Comparison of ENCODE assay signal across 26 mouse cellular contexts in genomic region chr12:103556856-103557255, GRCm38 (mm10). TPM values are rescaled to one million over a fixed set of nuclear protein-coding genes. Genes with fewer than 3 reads are reported as not detected.
DNase-seq lines count a peak whose midpoint lies in the region; ATAC-seq and TF ChIP-seq lines count a peak whose summit lies in the region.
"Had no signal": no experiment of that assay in that cellular context is flagged by ENCODE, and none has a peak within 500 bp of the region (broad histone marks: within the 10 kb centered on the region; RNA-seq: fewer than 3 reads in every experiment).

No protein-coding gene starts in this region.

- ATAC-seq in lung, postnatal 0 days = no peak
- ATAC-seq in forebrain, postnatal 0 days = no peak
- ATAC-seq: activated CD4-positive, CD25-positive, alpha-beta regulatory T cell, adult 4 months; CD4-positive, CD25-positive, alpha-beta regulatory T cell, adult 4 months; forebrain, embryonic 13.5 days; forebrain, embryonic 15.5 days; Patski had no signal

- no peaks in the 10 kb centered on the region for H3K27me3 ChIP-seq in lung, postnatal 0 days (replicated peaks; ENCODE audit: insufficient read depth, low read length)
- no peaks in the 10 kb centered on the region for H3K27me3 ChIP-seq in forebrain, postnatal 0 days (ENCODE audit: insufficient read depth, low read length)
- H3K27me3 ChIP-seq: CH12.LX; embryonic facial prominence, embryonic 13.5 days; embryonic facial prominence, embryonic 15.5 days; forebrain, embryonic 13.5 days; forebrain, embryonic 15.5 days; Patski had no signal

- H3K4me1 ChIP-seq in lung, postnatal 0 days (ENCODE audit: insufficient read depth, low read depth, low read length) = no peaks in the 10 kb centered on the region
- no peaks in the 10 kb centered on the region for H3K4me1 ChIP-seq in forebrain, postnatal 0 days (ENCODE audit: insufficient read depth)
- H3K4me1 ChIP-seq: embryonic facial prominence, embryonic 13.5 days; embryonic facial prominence, embryonic 15.5 days; forebrain, embryonic 13.5 days; forebrain, embryonic 15.5 days had no signal

- H3K36me3 ChIP-seq in lung, postnatal 0 days (ENCODE audit: insufficient read depth, low read length) = no peaks in the 10 kb centered on the region
- no peaks in the 10 kb centered on the region for H3K36me3 ChIP-seq in forebrain, postnatal 0 days (ENCODE audit: insufficient read depth)
- H3K36me3 ChIP-seq: embryonic facial prominence, embryonic 13.5 days; embryonic facial prominence, embryonic 15.5 days; forebrain, embryonic 15.5 days; G1E had no signal

- H3K4me2 ChIP-seq in lung, postnatal 0 days (replicated peaks; ENCODE audit: low read depth, low read length) = no peak overlapping the region
- H3K4me2 ChIP-seq in forebrain, postnatal 0 days (ENCODE audit: low read depth) = no peak overlapping the region
- H3K4me2 ChIP-seq: embryonic facial prominence, embryonic 13.5 days; embryonic facial prominence, embryonic 15.5 days; forebrain, embryonic 13.5 days; forebrain, embryonic 15.5 days had no signal

- H3K9ac ChIP-seq in lung, postnatal 0 days (replicated peaks; ENCODE audit: low read depth) = no peak overlapping the region
- H3K9ac ChIP-seq in forebrain, postnatal 0 days = no peak overlapping the region
- H3K9ac ChIP-seq: embryonic facial prominence, embryonic 13.5 days; embryonic facial prominence, embryonic 15.5 days; forebrain, embryonic 13.5 days; forebrain, embryonic 15.5 days had no signal

- DNase-seq in lung, postnatal 0 days (ENCODE audit: low spot score) = peak; percentile 26
- no peak for DNase-seq in lung, postnatal 10 days
- DNase-seq in adipocyte (ENCODE audit: low spot score) = peak; percentile 45
- peak; percentile 61 for DNase-seq in gonadal fat pad, adult 2 months (ENCODE audit: low read depth)
- DNase-seq in forebrain, postnatal 0 days = no peak
- DNase-seq: adrenal gland, adult 2 months; adrenal gland, postnatal 10 days; adrenal gland, postnatal 25 days; B cell, adult 2 months; cerebellum, adult 11 months; cerebellum, adult 18-20 months; cerebellum, adult 8-10 months; cerebellum, adult 9-11 months; cerebellum, postnatal 14 days; cerebellum, postnatal 36 days; embryo, embryonic 11 days had no signal

- no peak for TF ChIP-seq EP300 in lung, postnatal 0 days (IDR thresholded peaks at IDR 0.05)

- TF ChIP-seq CTCF in lung, postnatal 0 days (IDR thresholded peaks at IDR 0.05) = no peak
- no peak for TF ChIP-seq CTCF in forebrain, postnatal 0 days (IDR thresholded peaks at IDR 0.05; ENCODE audit: low read depth)

- H3K4me3 ChIP-seq in lung, postnatal 0 days (ENCODE audit: low read depth, low read length) = no peak overlapping the region
- no peak overlapping the region for H3K4me3 ChIP-seq in forebrain, postnatal 0 days (ENCODE audit: low read depth, low read length)
- H3K4me3 ChIP-seq: embryonic facial prominence, embryonic 13.5 days; embryonic facial prominence, embryonic 15.5 days; erythroblast, embryonic 14.5 days; forebrain, embryonic 13.5 days; forebrain, embryonic 15.5 days had no signal

- H3K27ac ChIP-seq in lung, postnatal 0 days (ENCODE audit: low read length) = no peak overlapping the region
- no peak overlapping the region for H3K27ac ChIP-seq in forebrain, postnatal 0 days (ENCODE audit: low read depth, low read length)
- H3K27ac ChIP-seq: embryonic facial prominence, embryonic 13.5 days; embryonic facial prominence, embryonic 15.5 days; forebrain, embryonic 13.5 days; forebrain, embryonic 15.5 days had no signal

- H3K9me3 ChIP-seq in lung, postnatal 0 days (ENCODE audit: low read length) = no peaks in the 10 kb centered on the region
- no peaks in the 10 kb centered on the region for H3K9me3 ChIP-seq in forebrain, postnatal 0 days (ENCODE audit: low read length)
- H3K9me3 ChIP-seq: embryonic facial prominence, embryonic 13.5 days; embryonic facial prominence, embryonic 15.5 days; forebrain, embryonic 13.5 days; forebrain, embryonic 15.5 days had no signal

- 62% methylated on average over 5 of the region's 5 CpGs for WGBS in lung, postnatal 0 days
- WGBS in forebrain, postnatal 0 days = 93% methylated on average over 5 of the region's 5 CpGs

RNA-seq across cellular contexts. Expression of gene Ppp4r4, which starts 24.8 kb away (rescaled TPM):
- polyA plus RNA-seq in lung, postnatal 0 days (2015; fragmentation: Nextera tagmentation; extraction: Ambion mirVana) = 6.1 and 6.3 TPM in 2 replicates
- 1.4 and 1.6 TPM in 2 replicates for polyA plus RNA-seq in gonadal fat pad, adult 2 months (2012; rRNA removed)
- total RNA-seq in forebrain, postnatal 0 days (2014; rRNA removed) = 9.9 and 12.4 TPM in 2 replicates
- 1.6 and 3.4 TPM in 2 replicates for polyA plus RNA-seq in forebrain, postnatal 0 days (2015; fragmentation: Nextera tagmentation; extraction: Ambion mirVana)
- polyA plus RNA-seq: erythroblast, embryonic 14.5 days; G1E had no signal

Comparison
In these comparisons a context has a peak if more than half of its experiments do, and no peak if none do; other contexts are left out.
1. DNase-seq: peak in lung, postnatal 0 days (single experiment), adipocyte (single experiment) and gonadal fat pad, adult 2 months (single experiment); none in lung, postnatal 10 days (single experiment) and forebrain, postnatal 0 days (single experiment).